Mouse (Mus musculus) ES-E14 (cell line): ENCODE data around the gene Acaca. TPM values are rescaled to one million over a fixed set of nuclear protein-coding genes. Genes with fewer than 3 reads are reported as not detected.
"Not testable (repeated sequence)": the region's sequence is repeated elsewhere in the genome, so short reads cannot be mapped to it uniquely, and the experiment has no call there.

Experiments used
- DNase-seq: peaks from one replicate; pipeline ENCODE4 v3.0.0-alpha.2; 2013; ENCODE audit warnings: low read depth, low spot score
- H3K27ac ChIP-seq: 2 replicates; pipeline ENCODE4 v1.5.1; 2012; ENCODE audit warnings: low read depth, mild to moderate bottlenecking, low read length, moderate library complexity, mixed read lengths; ENCODE audit not compliant: poor library complexity, insufficient read depth, severe bottlenecking
- H3K36me3 ChIP-seq: 2 replicates; pipeline ENCODE4 v1.6.1; 2012; ENCODE audit warnings: mild to moderate bottlenecking, low read length, moderate library complexity, mixed read lengths; ENCODE audit not compliant: control insufficient read depth, poor library complexity, insufficient read depth, severe bottlenecking
- H3K4me1 ChIP-seq, 2 experiments: fragments of 150-350 bp in 1 of 2; sonication (generic) in 1 of 2; 2 replicates each; pipeline ENCODE4 v1.6.1; 2012; ENCODE audit warnings: low read length in 2 of 2, mild to moderate bottlenecking in 1 of 2, mixed read lengths in 1 of 2; ENCODE audit not compliant: control insufficient read depth in 2 of 2, insufficient read depth in 2 of 2, poor library complexity in 1 of 2
- H3K4me3 ChIP-seq, 2 experiments: fragments of 150-350 bp in 1 of 2; sonication (generic) in 1 of 2; 2 replicates each; pipeline ENCODE4 v1.5.1; 2012; ENCODE audit warnings: low read length in 2 of 2, low read depth in 1 of 2, mild to moderate bottlenecking in 1 of 2, mixed read lengths in 1 of 2; ENCODE audit not compliant: insufficient read depth in 1 of 2, poor library complexity in 1 of 2, severe bottlenecking in 1 of 2
- H3K9ac ChIP-seq: 2 replicates; pipeline ENCODE4 v1.6.1; 2012; ENCODE audit warnings: low read depth, mild to moderate bottlenecking, low read length, mixed read lengths; ENCODE audit not compliant: poor library complexity, insufficient read depth, severe bottlenecking
- H3K9me3 ChIP-seq: fragments of 150-350 bp; sonication (generic); 2 replicates; pipeline ENCODE4 v1.6.1; 2012; ENCODE audit warnings: low read depth, mild to moderate bottlenecking, low read length; ENCODE audit not compliant: control insufficient read depth, insufficient read depth
- CHD2 ChIP-seq: IDR thresholded peaks from 2 replicates; pipeline ENCODE4 v1.6.1; 2014; ENCODE audit warnings: mild to moderate bottlenecking, low read depth, low read length, inconsistent platforms
- HCFC1 ChIP-seq: IDR thresholded peaks from 2 replicates; pipeline ENCODE4 v1.6.1; 2012; ENCODE audit warnings: low read length, inconsistent platforms, borderline replicate concordance; ENCODE audit not compliant: insufficient read depth
- MAFK ChIP-seq: IDR thresholded peaks from 2 replicates; pipeline ENCODE4 v1.6.1; 2014; ENCODE audit warnings: mild to moderate bottlenecking, low read depth, low read length, inconsistent platforms; ENCODE audit not compliant: insufficient read depth
- ZC3H11A ChIP-seq: IDR thresholded peaks from 2 replicates; pipeline ENCODE4 v1.6.1; 2012; ENCODE audit warnings: low read depth, mild to moderate bottlenecking, inconsistent platforms, low read length, borderline replicate concordance
- ZNF384 ChIP-seq: IDR thresholded peaks from 2 replicates; pipeline ENCODE4 v1.6.1; 2012; ENCODE audit warnings: low read depth, low read length, inconsistent platforms
- in situ Hi-C, 2 experiments: fragments of 600-800 bp; cut with MboI; formaldehyde crosslinking; loops; one replicate each; pipeline ENCODE4 v1.15.1; 2025; ENCODE audit warnings: low sequenced_read_pairs in 2 of 2, inconsistent platforms in 1 of 2; ENCODE audit not compliant: unreplicated experiment in 2 of 2
- total RNA-seq: library from RNA; depleted of rRNA; stranded (reverse); fragments of 300-350 nt; gene quantifications from 2 replicates; pipeline ENCODE4 v1.2.3, GENCODE M21; 2012

Gene Acaca
- total RNA-seq, 1 experiment = 68.0 TPM

GRCm38 (mm10) chr11:84389332-84389731 is 259.9 kb downstream of the Acaca start:
- H3K4me3 ChIP-seq = no peak overlapping the region
- H3K36me3 ChIP-seq = peaks cover 9% of the 10 kb centered on the region
- H3K4me1 ChIP-seq = no peaks in the 10 kb centered on the region
- TF ChIP-seq ZC3H11A (no peak), ZNF384 (no peak), MAFK (no peak), CHD2 (no peak), HCFC1 (no peak)
- in situ Hi-C loops = no loop called here
- H3K9ac ChIP-seq = no peak overlapping the region
- H3K27ac ChIP-seq = no peak overlapping the region
- no peaks in the 10 kb centered on the region for H3K9me3 ChIP-seq
- DNase-seq = no peak

GRCm38 (mm10) chr11:84391126-84391525 is 261.7 kb downstream of the Acaca start:
- in situ Hi-C loops = no loop called here
- no peaks in the 10 kb centered on the region for H3K4me1 ChIP-seq
- H3K4me3 ChIP-seq = no peak overlapping the region
- DNase-seq = no peak
- no peak overlapping the region for H3K27ac ChIP-seq
- no peaks in the 10 kb centered on the region for H3K9me3 ChIP-seq
- no peak for TF ChIP-seq MAFK
- no peak for TF ChIP-seq CHD2
- TF ChIP-seq ZC3H11A = no peak
- no peak for TF ChIP-seq ZNF384
- no peak for TF ChIP-seq HCFC1
- peaks cover 9% of the 10 kb centered on the region for H3K36me3 ChIP-seq
- H3K9ac ChIP-seq = no peak overlapping the region

GRCm38 (mm10) chr11:84392066-84392465 is 262.6 kb downstream of the Acaca start:
- H3K4me3 ChIP-seq, H3K9me3 ChIP-seq, in situ Hi-C loops, DNase-seq, H3K27ac ChIP-seq, H3K4me1 ChIP-seq, H3K36me3 ChIP-seq, H3K9ac ChIP-seq: not testable (repeated sequence)

- H3K27ac ChIP-seq = no peak overlapping the region
- H3K9me3 ChIP-seq = no peaks in the 10 kb centered on the region
- TF ChIP-seq CHD2 (no peak), ZNF384 (no peak), MAFK (no peak), ZC3H11A (no peak), HCFC1 (no peak)
- DNase-seq = no peak
- in situ Hi-C loops = no loop called here
- H3K4me1 ChIP-seq = no peaks in the 10 kb centered on the region
- no peak overlapping the region for H3K9ac ChIP-seq
- H3K36me3 ChIP-seq = peaks cover 9% of the 10 kb centered on the region
- no peak overlapping the region for H3K4me3 ChIP-seq
Observed at GRCm38 (mm10) chr11:84393571-84393970, 264.1 kb downstream of the Acaca start.

DNA sequence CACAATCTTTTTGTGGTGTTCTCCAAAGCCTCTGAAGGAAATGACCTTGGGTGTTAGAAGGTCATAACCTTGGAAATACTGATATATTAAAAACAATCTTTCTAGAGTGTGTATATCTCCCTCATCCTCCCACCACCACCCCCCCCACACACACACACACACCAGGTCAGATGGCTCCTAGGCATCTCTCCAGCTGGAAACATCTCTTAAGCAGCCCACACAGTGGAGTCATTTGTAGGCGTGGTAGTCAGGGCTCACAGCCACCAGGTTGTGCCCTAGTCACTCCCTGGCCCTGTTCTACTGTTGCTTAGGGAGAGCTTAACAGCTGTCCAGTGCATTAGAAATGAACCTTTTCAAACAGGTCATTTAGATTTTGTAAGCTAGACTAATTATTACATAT is 265.5 kb downstream of the Acaca start:
- DNase-seq = no peak
- in situ Hi-C loops = no loop called here
- H3K36me3 ChIP-seq = peaks cover 9% of the 10 kb centered on the region
- H3K27ac ChIP-seq = no peak overlapping the region
- H3K9me3 ChIP-seq = no peaks in the 10 kb centered on the region
- no peak overlapping the region for H3K4me3 ChIP-seq
- no peak for TF ChIP-seq ZC3H11A
- no peak for TF ChIP-seq MAFK
- no peak for TF ChIP-seq ZNF384
- TF ChIP-seq HCFC1 = no peak
- no peak for TF ChIP-seq CHD2
- H3K4me1 ChIP-seq = no peaks in the 10 kb centered on the region
- H3K9ac ChIP-seq = no peak overlapping the region
